Mouse (Mus musculus) olfactory bulb, adult 2 months (tissue): ENCODE results near the gene Clec2h.
"Not testable (repeated sequence)": the region's sequence is repeated elsewhere in the genome, so short reads cannot be mapped to it uniquely, and the experiment has no call there.

Source experiments
- CTCF ChIP-seq: fragments of 200-500 bp; IDR thresholded peaks from 2 replicates; pipeline ENCODE4 v1.5.1; 2012; ENCODE audit warnings: low read depth, mild to moderate bottlenecking, low read length, moderate library complexity; ENCODE audit not compliant: insufficient read depth
- POLR2A ChIP-seq: fragments of 200-500 bp; IDR thresholded peaks from 2 replicates; pipeline ENCODE4 v1.6.1; 2012; ENCODE audit warnings: mild to moderate bottlenecking, low read depth, low read length, moderate library complexity; ENCODE audit not compliant: insufficient read depth

GRCm38 (mm10) chr6:128644694-128645093, 17.5 kb upstream of the Clec2h start:
- not testable (repeated sequence) for TF ChIP-seq CTCF, POLR2A
